Mouse (Mus musculus) layer of hippocampus, postnatal 14 days (tissue): ENCODE data around the gene Prkg2. TPM values are rescaled to one million over a fixed set of nuclear protein-coding genes. Genes with fewer than 3 reads are reported as not detected.

Experiments
- DNase-seq, 2 experiments: peaks; one replicate each; pipeline ENCODE4 v3.0.0; 2021 to 2022; ENCODE audit warnings: low spot score in 2 of 2, mixed read lengths in 1 of 2
- total RNA-seq, 2 experiments: library from RNA; stranded (reverse); gene quantifications; 2 replicates each; pipeline ENCODE4 v1.2.3; 2021

The Prkg2 gene
- total RNA-seq, 2 experiments from 2014 or later, result 2.4 to 3.3 TPM

DNA sequence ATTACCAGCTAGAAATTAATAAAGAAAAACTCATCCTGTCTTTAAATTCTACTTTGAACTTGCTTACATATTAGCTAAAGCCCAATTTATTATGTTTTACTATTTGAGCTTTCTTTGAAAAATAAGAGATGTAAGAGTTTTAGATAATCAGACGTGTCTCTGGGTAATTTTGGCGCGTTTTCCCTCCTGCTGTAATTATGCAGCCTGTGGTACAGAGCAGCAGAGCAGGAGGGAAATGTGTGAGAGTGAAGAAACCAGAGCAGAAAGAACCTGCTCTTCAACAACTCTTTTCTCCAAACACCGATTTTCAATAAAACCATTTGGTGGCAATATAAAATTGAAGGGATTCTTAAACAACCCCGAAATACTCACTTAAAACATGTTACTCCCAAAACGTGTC is 58.8 kb downstream of the Prkg2 start:
- no peak for DNase-seq

DNA sequence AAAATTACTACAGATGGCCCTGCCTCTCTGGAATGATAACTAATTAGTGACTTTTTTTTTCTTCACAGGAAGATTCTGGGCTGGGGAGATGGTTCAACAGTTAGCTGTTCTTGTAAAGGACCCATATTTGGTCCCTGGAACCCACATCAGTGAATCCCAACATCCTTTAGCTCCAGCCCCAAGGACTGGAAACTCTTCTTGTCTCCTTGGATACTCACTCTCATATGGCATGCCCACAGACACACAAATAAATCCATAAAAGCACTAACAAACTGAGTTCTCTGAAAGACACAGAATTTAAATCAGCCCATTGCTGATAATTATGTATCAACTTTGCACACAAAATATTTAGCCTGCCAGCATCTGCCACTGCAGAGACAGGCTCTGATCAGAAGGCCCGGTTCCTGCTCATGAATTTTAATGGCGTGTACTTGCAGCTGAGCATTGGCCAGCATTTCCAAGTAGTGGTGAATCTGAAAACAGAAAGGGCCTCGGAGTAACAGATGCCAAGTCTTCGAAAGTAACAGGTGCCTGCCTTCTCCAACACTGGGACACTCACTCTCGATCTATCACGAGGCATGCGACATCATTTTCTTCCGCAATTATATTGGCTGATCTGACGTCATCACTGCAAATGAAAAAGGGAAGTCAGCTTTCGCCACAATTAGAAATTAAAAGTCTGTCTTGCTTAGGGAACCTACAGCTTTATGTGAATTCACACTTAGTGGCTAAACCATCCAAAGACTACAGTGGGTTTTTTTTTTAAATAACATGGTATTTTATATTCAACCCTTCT is 61.1 kb downstream of the Prkg2 start:
- DNase-seq, result peak; percentile 53 to 82

DNA sequence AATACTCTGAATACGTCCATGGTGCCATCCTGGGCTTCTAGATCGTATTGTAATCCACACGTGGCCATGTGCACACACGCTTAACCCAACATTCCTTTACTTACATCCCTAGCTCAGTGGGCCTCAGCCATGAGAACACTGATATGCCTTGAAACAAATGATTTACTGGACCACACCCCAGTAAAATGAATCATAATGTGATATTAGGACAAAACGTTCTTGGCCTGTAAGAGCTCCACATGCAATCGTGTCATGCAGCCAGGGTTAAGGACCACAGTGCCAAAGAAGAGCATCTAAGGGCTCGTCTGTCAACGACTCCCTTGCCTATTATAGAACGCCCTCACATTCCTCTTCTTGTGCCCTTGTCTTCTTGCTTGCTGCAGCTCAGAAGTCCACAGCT is 70.5 kb downstream of the Prkg2 start:
- no peak for DNase-seq

DNA sequence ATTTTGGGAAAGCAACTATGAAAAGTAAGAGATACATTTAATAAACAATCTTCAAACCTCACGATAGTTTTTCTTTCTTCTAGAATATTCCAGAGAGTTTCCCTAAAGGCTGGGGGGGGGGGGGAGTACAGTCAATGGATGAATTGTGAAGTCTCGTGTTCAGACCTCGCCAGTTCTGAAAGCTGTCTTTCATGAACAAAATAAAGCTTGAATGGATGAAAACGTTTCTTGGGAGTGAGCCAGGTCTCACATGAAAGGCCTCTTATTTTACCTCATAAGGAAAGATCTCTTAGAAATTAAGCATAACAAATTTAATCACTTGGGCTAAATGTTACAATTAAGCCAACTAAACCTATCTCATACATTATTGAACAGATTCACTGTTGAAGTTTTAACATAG is 72.0 kb downstream of the Prkg2 start:
- peak in 1 of 2 experiments; percentile 60 for DNase-seq

DNA sequence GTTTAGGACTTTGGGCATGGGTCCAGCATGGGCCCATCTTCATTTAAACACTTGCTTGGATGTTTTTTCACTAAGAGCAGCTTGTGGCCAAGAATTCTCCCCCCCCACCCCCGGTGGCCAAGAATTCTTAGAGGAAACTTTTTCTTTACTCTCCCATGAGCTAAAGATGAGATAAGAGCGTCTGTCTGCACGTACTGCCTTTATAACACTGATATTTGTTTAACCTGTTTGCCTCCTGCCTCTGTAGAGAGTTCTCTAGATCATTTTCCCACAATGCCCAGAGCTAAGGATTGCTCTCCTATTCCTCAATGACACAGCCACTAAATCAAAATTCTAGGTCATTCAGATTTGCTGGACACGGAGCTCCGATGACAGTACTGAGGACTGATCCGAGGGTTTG is 72.8 kb downstream of the Prkg2 start:
- DNase-seq, result no peak

DNA sequence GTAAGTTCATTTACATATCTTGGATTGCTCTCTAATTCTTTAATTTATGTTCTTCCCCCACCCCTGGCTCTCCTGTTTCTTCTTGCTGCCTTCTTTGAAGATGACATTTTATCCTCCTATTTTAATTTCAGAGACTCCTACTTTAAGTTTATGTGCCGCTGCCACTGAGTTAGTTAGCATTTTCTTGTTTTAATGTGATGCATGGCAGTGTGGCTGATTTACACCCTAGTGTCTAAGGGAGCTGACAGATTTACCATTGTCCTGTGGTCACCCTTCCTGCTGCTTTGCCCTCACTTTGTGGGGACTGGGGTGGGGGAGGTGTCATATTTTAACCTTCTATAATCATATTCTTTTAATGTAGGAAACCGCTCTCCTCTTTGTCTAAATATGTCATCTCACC is 74.7 kb downstream of the Prkg2 start:
- no peak for DNase-seq

- DNase-seq, result no peak
These were observed 81.6 kb downstream of the Prkg2 start for GRCm38 (mm10) chr5:98955576-98955975.

- DNase-seq, result no peak
These were observed 83.8 kb downstream of the Prkg2 start for GRCm38 (mm10) chr5:98953386-98953785.

DNA sequence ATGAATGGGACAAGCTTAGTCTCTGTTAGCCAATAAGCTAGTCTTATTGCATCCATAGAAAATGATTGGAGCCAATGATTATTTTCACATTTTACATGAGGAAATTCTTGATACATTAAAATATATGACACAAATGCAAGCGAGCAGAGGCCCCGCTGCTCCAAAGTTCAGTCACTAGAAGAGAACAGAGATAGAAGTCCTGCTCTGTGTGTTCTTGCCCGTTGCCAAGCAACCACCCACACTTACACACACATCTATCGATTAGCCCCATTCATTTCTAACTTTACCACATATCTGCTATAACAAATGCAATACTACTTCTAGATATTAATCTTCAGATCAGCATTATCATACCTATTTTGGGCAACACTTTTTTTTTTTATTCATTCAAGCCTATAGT is 85.6 kb downstream of the Prkg2 start:
- no peak for DNase-seq

- no peak for DNase-seq
These were observed 86.6 kb downstream of the Prkg2 start for GRCm38 (mm10) chr5:98950495-98951092.

GRCm38 (mm10) chr5:98949784-98950183 is 87.4 kb downstream of the Prkg2 start:
- DNase-seq, result no peak

GRCm38 (mm10) chr5:98946656-98947055 is 90.5 kb downstream of the Prkg2 start:
- DNase-seq, result no peak

DNA sequence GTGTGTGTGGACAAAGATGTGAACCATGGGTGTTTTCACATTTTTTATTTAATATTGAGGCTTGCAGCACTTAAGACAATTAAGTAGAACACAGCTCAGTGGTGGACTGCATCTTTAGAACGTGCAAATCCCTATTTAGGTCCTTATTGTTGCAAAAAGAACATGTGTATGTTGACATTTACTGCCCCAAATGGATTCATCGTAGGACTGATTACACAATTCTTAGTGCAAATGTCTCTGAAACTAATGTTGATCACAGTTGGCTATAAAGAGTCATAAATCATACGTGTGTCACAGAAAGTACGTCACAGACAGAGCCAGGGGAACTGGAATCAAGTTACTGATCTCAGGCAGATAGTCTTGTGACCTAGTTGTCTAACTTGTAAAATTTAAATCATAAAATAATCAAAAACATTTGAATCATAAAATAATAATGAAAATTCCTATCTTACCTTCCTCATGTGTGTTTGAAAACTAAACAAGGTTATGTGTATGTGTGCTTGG is 91.0 kb downstream of the Prkg2 start:
- no peak for DNase-seq

DNA sequence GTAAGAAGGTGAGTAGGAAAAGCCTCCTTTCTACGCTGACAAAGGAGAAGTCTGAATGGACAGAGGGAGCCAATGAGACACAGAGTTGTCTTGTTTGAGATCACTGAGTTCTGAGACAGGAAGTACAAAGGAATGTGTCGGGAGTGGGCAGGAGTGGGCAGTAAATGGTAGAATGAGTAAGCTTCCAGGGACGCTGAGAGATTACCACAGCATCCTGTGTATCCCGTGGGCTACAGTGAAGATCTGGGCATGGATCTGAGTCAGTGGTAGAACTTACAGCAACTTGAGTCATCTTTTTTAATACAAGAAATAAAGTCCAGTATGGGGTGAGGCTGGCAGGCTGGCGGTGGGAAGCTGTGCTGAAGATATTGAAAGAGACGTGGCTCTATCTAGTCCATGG is 93.4 kb downstream of the Prkg2 start:
- DNase-seq, result no peak

GRCm38 (mm10) chr5:98940731-98941130 is 96.4 kb downstream of the Prkg2 start:
- DNase-seq, result no peak

- no peak for DNase-seq
These were observed 97.4 kb downstream of the Prkg2 start for GRCm38 (mm10) chr5:98939631-98940208.

GRCm38 (mm10) chr5:98939116-98939515 is 98.0 kb downstream of the Prkg2 start:
- no peak for DNase-seq

DNA sequence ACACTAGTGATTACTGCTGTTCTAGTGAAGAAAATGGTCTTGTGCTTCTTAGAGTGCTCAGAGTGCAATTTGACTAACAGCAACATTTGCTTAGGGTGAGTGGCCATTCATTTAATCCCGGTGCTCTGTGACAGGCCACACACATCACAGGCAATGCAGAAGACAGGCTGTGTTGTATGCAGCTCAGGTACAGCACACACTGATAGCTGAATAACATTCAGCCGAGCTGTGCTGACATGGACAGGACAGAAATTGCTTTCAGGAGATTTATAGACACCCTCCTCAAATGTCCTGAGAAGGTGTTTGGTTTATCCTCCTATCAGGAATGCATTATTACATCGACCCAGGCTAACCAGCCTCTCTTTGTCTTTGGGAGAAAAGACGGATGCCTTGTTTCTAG is 99.3 kb downstream of the Prkg2 start:
- no peak for DNase-seq

DNA sequence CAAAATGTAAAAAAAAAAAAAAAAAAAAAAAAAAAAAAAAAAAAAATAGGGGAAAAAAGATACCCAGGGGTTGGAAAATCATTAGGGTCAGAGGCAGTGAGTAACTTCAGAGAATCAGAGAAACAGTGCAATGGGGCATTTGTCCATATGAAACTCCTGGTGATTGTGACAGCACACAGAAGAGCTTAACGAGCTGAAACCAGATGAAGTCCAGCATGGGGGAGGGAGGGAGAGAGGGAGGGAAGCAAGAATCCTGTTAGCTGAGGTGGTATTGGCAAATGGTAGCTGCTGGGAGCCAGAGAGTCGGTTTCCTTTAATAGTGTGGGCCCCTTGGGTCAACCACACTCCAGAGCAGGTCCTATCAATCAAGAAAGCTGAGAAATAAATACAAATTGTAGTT is 100.5 kb downstream of the Prkg2 start:
- no peak for DNase-seq

DNA sequence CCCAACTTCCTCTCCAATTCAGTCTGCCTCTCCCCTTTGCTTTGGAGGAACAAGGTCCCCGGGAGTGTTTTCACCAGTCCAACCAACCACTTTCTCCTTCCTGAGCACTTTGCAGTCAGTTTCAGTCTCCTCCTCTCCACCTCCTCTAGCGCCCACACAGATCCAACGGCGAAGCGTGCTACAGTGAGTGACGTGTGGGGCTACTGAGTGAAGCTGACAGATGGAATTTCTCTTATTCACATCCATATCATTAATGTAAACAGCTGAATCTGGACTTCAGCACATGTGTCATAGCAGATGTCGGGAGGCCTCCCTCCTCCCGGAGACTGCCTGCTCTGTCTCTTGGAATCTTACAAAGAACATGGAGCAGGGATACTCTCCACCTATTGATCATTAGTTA is 101.2 kb downstream of the Prkg2 start:
- no peak for DNase-seq

DNA sequence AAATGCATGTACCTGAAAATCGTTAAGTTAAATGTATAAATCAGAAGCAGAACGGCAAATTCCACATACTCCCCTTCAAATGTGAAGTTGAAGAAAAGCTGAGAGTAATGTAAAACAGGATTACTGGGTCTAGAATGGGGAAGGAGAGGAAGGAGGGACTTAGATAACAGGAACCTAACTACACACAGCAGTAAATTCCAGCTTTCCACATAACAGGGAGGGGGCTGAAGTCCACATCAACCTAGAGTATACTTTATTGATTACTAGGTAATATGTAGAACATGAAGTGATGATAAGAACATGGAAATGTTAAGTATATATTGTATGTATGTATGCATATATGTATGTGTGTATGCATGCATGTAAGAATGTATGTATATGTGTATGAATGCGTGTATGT is 114.2 kb downstream of the Prkg2 start:
- DNase-seq, result no peak

DNA sequence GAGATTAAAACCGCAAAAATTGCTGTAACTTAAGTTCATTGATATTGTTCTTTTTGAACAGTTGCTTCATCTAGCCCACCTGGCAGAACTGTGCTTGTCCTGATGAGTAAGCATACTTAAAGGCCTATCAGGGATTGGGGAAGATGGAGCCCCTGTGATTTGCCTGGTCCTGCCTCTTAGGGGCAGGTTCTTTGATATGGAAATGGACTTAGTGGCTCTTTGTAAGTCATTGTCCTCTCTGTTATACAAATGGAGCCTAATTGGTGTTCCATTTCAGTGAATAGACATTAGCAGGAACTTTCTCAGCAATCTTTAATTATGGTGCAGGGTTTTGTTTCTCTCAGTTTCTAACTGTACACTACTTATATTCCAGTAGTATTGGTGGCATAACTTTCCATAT is 115.5 kb downstream of the Prkg2 start:
- no peak for DNase-seq
